Mouse (Mus musculus) MEL (cell line): ENCODE measurements around the gene Rfx7. TPM values are rescaled to one million over a fixed set of nuclear protein-coding genes. Genes with fewer than 3 reads are reported as not detected.

Source experiments
- DNase-seq: peaks from one replicate; pipeline ENCODE4 v3.0.0; 2011; ENCODE audit warnings: low read depth, low spot score
- H3K27ac ChIP-seq: 2 replicates; pipeline ENCODE4 v1.5.1; 2012; ENCODE audit warnings: low read depth, mild to moderate bottlenecking, control low read depth, low read length, moderate library complexity; ENCODE audit not compliant: control insufficient read depth
- H3K27me3 ChIP-seq, 2 experiments: fragments of 150-350 bp in 1 of 2; sonication (generic) in 1 of 2; 2 replicates each; pipeline ENCODE4 v1.6.1; 2012; ENCODE audit warnings: low read length in 2 of 2, mild to moderate bottlenecking in 2 of 2, improper control_type of control experiment in 1 of 2, moderate library complexity in 1 of 2; ENCODE audit not compliant: insufficient read depth in 2 of 2, control insufficient read depth in 1 of 2
- H3K36me3 ChIP-seq, 2 experiments: 2 replicates each; pipeline ENCODE4 v1.6.1; 2012 to 2014; ENCODE audit warnings: low read length in 2 of 2, improper control_type of control experiment in 1 of 2, inconsistent platforms in 1 of 2, mild to moderate bottlenecking in 1 of 2; ENCODE audit not compliant: insufficient read depth in 2 of 2, control insufficient read depth in 1 of 2
- H3K4me1 ChIP-seq, 2 experiments: fragments of 150-350 bp in 1 of 2; sonication (generic) in 1 of 2; 2 replicates each; pipeline ENCODE4 v1.6.1; 2012; ENCODE audit warnings: low read length in 2 of 2, improper control_type of control experiment in 1 of 2, mild to moderate bottlenecking in 1 of 2; ENCODE audit not compliant: insufficient read depth in 2 of 2, control insufficient read depth in 1 of 2
- H3K4me3 ChIP-seq, 2 experiments: fragments of 150-350 bp in 1 of 2; sonication (generic) in 1 of 2; 2 replicates each; pipeline ENCODE4 v1.5.1; 2012; ENCODE audit warnings: low read depth in 2 of 2, low read length in 2 of 2, mild to moderate bottlenecking in 2 of 2, moderate library complexity in 2 of 2, control low read depth in 1 of 2, improper control_type of control experiment in 1 of 2; ENCODE audit not compliant: control insufficient read depth in 1 of 2, insufficient read depth in 1 of 2
- H3K79me2 ChIP-seq: 2 replicates; pipeline ENCODE4 v1.6.1; 2012; ENCODE audit warnings: mild to moderate bottlenecking, low read length, moderate library complexity; ENCODE audit not compliant: control insufficient read depth, poor library complexity, insufficient read depth
- H3K9ac ChIP-seq: 2 replicates; pipeline ENCODE4 v1.6.1; 2012; ENCODE audit warnings: low read depth, mild to moderate bottlenecking, control low read depth, low read length, moderate library complexity; ENCODE audit not compliant: control insufficient read depth, poor library complexity, severe bottlenecking
- H3K9me3 ChIP-seq: fragments of 150-350 bp; sonication (generic); replicated peaks from 2 replicates; pipeline ENCODE4 v1.6.1; 2012; ENCODE audit warnings: mild to moderate bottlenecking, low read length, improper control_type of control experiment, moderate library complexity; ENCODE audit not compliant: insufficient read depth
- BHLHE40 ChIP-seq: IDR thresholded peaks from 2 replicates; pipeline ENCODE4 v1.6.1; 2012; ENCODE audit warnings: low read depth, mild to moderate bottlenecking, inconsistent platforms, low read length, improper control_type of control experiment, borderline replicate concordance
- CHD2 ChIP-seq: IDR thresholded peaks from 2 replicates; pipeline ENCODE4 v1.6.1; 2011; ENCODE audit warnings: low read length, improper control_type of control experiment
- CTCF ChIP-seq, 3 experiments: IDR thresholded peaks in 2 of 3; conservative IDR thresholded peaks in 1 of 3; 2 replicates each; pipeline ENCODE4 v1.5.1; 2011 to 2012; ENCODE audit warnings: low read length in 3 of 3, low read depth in 2 of 3, mild to moderate bottlenecking in 2 of 3, improper control_type of control experiment in 1 of 3, inconsistent platforms in 1 of 3, mixed read lengths in 1 of 3, moderate library complexity in 1 of 3; ENCODE audit not compliant: control insufficient read depth in 1 of 3, insufficient read depth in 1 of 3, poor library complexity in 1 of 3, severe bottlenecking in 1 of 3
- HCFC1 ChIP-seq: IDR thresholded peaks from 2 replicates; pipeline ENCODE4 v1.6.1; 2012; ENCODE audit warnings: low read depth, mild to moderate bottlenecking, inconsistent platforms, low read length, improper control_type of control experiment, moderate library complexity
- MAFK ChIP-seq: IDR thresholded peaks from 2 replicates; pipeline ENCODE4 v1.6.1; 2011; ENCODE audit warnings: low read depth, mild to moderate bottlenecking, low read length, improper control_type of control experiment, borderline replicate concordance
- MYC ChIP-seq: IDR thresholded peaks from 2 replicates; pipeline ENCODE4 v1.6.1; 2011; ENCODE audit warnings: low read depth, mild to moderate bottlenecking, low read length, improper control_type of control experiment, moderate library complexity
- NELFE ChIP-seq: IDR thresholded peaks from 2 replicates; pipeline ENCODE4 v1.6.1; 2011; ENCODE audit warnings: low read depth, low read length, improper control_type of control experiment
- NRF1 ChIP-seq: IDR thresholded peaks from 2 replicates; pipeline ENCODE4 v1.6.1; 2014; ENCODE audit warnings: low read depth, mild to moderate bottlenecking, inconsistent platforms, low read length, improper control_type of control experiment, moderate library complexity; ENCODE audit not compliant: poor library complexity, insufficient read depth, severe bottlenecking
- POLR2AphosphoS2 ChIP-seq: IDR thresholded peaks from 2 replicates; pipeline ENCODE4 v1.6.1; 2011; ENCODE audit warnings: low read length, improper control_type of control experiment
- POLR2AphosphoS5 ChIP-seq: IDR thresholded peaks from 2 replicates; pipeline ENCODE4 v1.6.1; 2012; ENCODE audit warnings: low read depth, borderline replicate concordance, mild to moderate bottlenecking, inconsistent platforms, low read length, moderate library complexity, mixed read lengths
- RAD21 ChIP-seq: IDR thresholded peaks from 2 replicates; pipeline ENCODE4 v1.6.1; 2011; ENCODE audit warnings: mild to moderate bottlenecking, low read depth, low read length, improper control_type of control experiment
- SIN3A ChIP-seq: IDR thresholded peaks from 2 replicates; pipeline ENCODE4 v1.6.1; 2012; ENCODE audit warnings: low read length, improper control_type of control experiment, inconsistent platforms
- TAL1 ChIP-seq: IDR thresholded peaks from 2 replicates; pipeline ENCODE4 v1.6.1; 2012; ENCODE audit warnings: mild to moderate bottlenecking, inconsistent platforms, low read length, moderate library complexity, mixed read lengths
- USF1 ChIP-seq: IDR thresholded peaks from 2 replicates; pipeline ENCODE4 v1.6.1; 2014; ENCODE audit warnings: low read depth, mild to moderate bottlenecking, inconsistent platforms, low read length, improper control_type of control experiment, moderate library complexity
- USF2 ChIP-seq, 2 experiments: IDR thresholded peaks; 2 replicates each; pipeline ENCODE4 v1.6.1; 2011 to 2012; ENCODE audit warnings: improper control_type of control experiment in 2 of 2, low read length in 2 of 2, borderline replicate concordance in 1 of 2, inconsistent platforms in 1 of 2, low read depth in 1 of 2, mild to moderate bottlenecking in 1 of 2; ENCODE audit not compliant: insufficient read depth in 1 of 2
- ZNF384 ChIP-seq: IDR thresholded peaks from 2 replicates; pipeline ENCODE4 v1.6.1; 2012; ENCODE audit warnings: low read depth, mild to moderate bottlenecking, inconsistent platforms, low read length, improper control_type of control experiment
- polyA plus RNA-seq, 2 experiments: library from polyadenylated mRNA; stranded (reverse) in 1 of 2; unstranded in 1 of 2; fragments of >175 nt in 1 of 2; fragments of >200 nt in 1 of 2; gene quantifications; 2 replicates each; pipeline versions ENCODE4 v1.2.1 to v1.2.4; 2012; ENCODE audit warnings: low replicate concordance in 2 of 2, low read depth in 1 of 2; ENCODE audit not compliant: insufficient read length in 2 of 2, insufficient read depth in 1 of 2, missing spikeins in 1 of 2
- total RNA-seq: library from RNA; depleted of rRNA; stranded (reverse); fragments of 300-350 nt; gene quantifications from 2 replicates; pipeline ENCODE4 v1.2.3, GENCODE M21; 2012

Gene Rfx7
- total and polyA plus RNA-seq, 3 experiments, result 6.2 to 30.5 (median 19.9) TPM

- TF ChIP-seq NRF1, result no peak
- TF ChIP-seq USF1, result no peak
- TF ChIP-seq NELFE, result no peak
- TF ChIP-seq MAFK, result no peak
- no peak for TF ChIP-seq MYC
- no peak for TF ChIP-seq POLR2AphosphoS2
- TF ChIP-seq CTCF (IDR thresholded peaks at IDR 0.05 in 2 of 3, conservative IDR thresholded peaks at IDR 0.05 in 1 of 3; ENCODE audit: control insufficient read depth in 1 of 3, insufficient read depth in 1 of 3, low read depth in 2 of 3, low read length in 3 of 3, poor library complexity in 1 of 3, severe bottlenecking in 1 of 3), result no peak
- TF ChIP-seq BHLHE40, result no peak
- no peak for TF ChIP-seq CHD2
- no peak for TF ChIP-seq ZNF384
- no peak for TF ChIP-seq RAD21
- TF ChIP-seq TAL1, result no peak
- no peak for TF ChIP-seq SIN3A
- TF ChIP-seq, all 39 proteins: peak for 0
- no peak overlapping the region for H3K27ac ChIP-seq
Measured at GRCm38 (mm10) chr9:72519246-72519645, 12.8 kb upstream of the Rfx7 start.

DNA sequence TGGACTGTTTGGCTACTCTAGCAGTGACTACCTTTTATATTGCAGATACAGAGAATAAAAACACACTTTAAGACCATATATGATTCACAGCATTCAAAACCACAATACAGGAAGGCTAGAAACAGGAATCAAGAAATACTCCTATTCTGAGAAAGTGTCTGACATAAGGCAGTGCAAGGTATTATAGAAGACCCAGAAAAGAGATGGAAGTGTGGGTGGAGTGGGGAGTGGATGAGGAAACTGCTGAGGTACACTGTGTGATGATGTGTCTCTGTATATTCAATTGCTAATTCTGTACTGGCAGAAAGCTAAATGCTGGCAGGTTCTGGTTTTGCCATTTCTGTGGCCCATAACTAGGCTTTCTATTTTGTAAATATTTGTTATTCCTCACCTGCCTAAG, 11.2 kb upstream of the Rfx7 start:
- H3K4me1 ChIP-seq, result no peaks in the 10 kb centered on the region; a peak in 2 of 4 replicates
- TF ChIP-seq POLR2AphosphoS5 (no peak), MYC (no peak), USF2 (IDR thresholded peaks at IDR 0.05; ENCODE audit: borderline replicate concordance in 1 of 2, insufficient read depth in 1 of 2, low read depth in 1 of 2, low read length in 2 of 2) (no peak), CTCF (IDR thresholded peaks at IDR 0.05 in 2 of 3, conservative IDR thresholded peaks at IDR 0.05 in 1 of 3; ENCODE audit: control insufficient read depth in 1 of 3, insufficient read depth in 1 of 3, low read depth in 2 of 3, low read length in 3 of 3, poor library complexity in 1 of 3, severe bottlenecking in 1 of 3) (no peak), HCFC1 (no peak), BHLHE40 (no peak)
- TF ChIP-seq, all 39 proteins: peak for 0

More at GRCm38 (mm10) chr9:72519246-72519645, 12.8 kb upstream of the Rfx7 start:
- DNase-seq, result no peak
- no peaks in the 10 kb centered on the region for H3K27me3 ChIP-seq
- no peaks in the 10 kb centered on the region; a peak in 2 of 4 replicates for H3K4me1 ChIP-seq
- no peaks in the 10 kb centered on the region for H3K79me2 ChIP-seq
- H3K9ac ChIP-seq, result no peak overlapping the region
- H3K4me3 ChIP-seq, result no peak overlapping the region
- H3K36me3 ChIP-seq, result peaks cover 0 to 3% of the 10 kb centered on the region in 2 experiments; a peak in 1 of 4 replicates
- no peaks in the 10 kb centered on the region for H3K9me3 ChIP-seq

More for the DNA sequence above, 11.2 kb upstream of the Rfx7 start:
- no peak overlapping the region for H3K4me3 ChIP-seq
- no peak overlapping the region for H3K27ac ChIP-seq
- H3K79me2 ChIP-seq, result no peaks in the 10 kb centered on the region
- H3K9me3 ChIP-seq, result no peaks in the 10 kb centered on the region
- H3K9ac ChIP-seq, result no peak overlapping the region
- peaks cover 0 to 3% of the 10 kb centered on the region in 2 experiments; a peak in 1 of 4 replicates for H3K36me3 ChIP-seq
- H3K27me3 ChIP-seq, result no peaks in the 10 kb centered on the region
- no peak for DNase-seq
